Mouse (Mus musculus): ENCODE measurements around the gene Vmn2r106.

Gene Vmn2r106

GRCm38 (mm10) chr17:20285453-20285852 lies at the start of gene Vmn2r106:
TSS of gene Vmn2r106 (minus strand) at chr17:20285553.
- DNase-seq = no peak

GRCm38 (mm10) chr17:20305790-20306189 lies 20.4 kb upstream of the Vmn2r106 start:
- no peak for DNase-seq

GRCm38 (mm10) chr17:20286906-20287305 lies 1.6 kb upstream of the Vmn2r106 start:
- DNase-seq = no peak

- no peak for DNase-seq
Observed at GRCm38 (mm10) chr17:20255522-20255921, 29.8 kb downstream of the Vmn2r106 start.

GRCm38 (mm10) chr17:20234952-20235351 lies 50.4 kb downstream of the Vmn2r106 start, which contains the start of gene Vmn2r105:
TSS of gene Vmn2r105 (minus strand) at chr17:20235052.
- DNase-seq = no peak

All from kidney, postnatal 4 days (tissue).